ENCODE assay signal across 9 mouse cellular contexts in genomic region chr7:136825647-136826046, GRCm38 (mm10).
DNase-seq lines count a peak whose midpoint lies in the region; ATAC-seq and TF ChIP-seq lines count a peak whose summit lies in the region.
"Had no signal": no experiment of that assay in that cellular context is flagged by ENCODE, and none has a peak within 500 bp of the region (broad histone marks: within the 10 kb centered on the region; RNA-seq: fewer than 3 reads in every experiment).

No protein-coding gene starts in this region.

- peaks cover 18% of the 10 kb centered on the region; the same call in 1 of the 2 replicates for H3K27me3 ChIP-seq in lung, embryonic 14.5 days (ENCODE audit: insufficient read depth, low read length)
- no peaks in the 10 kb centered on the region for H3K27me3 ChIP-seq in hindbrain, embryonic 13.5 days
- H3K27me3 ChIP-seq in midbrain, postnatal 0 days (ENCODE audit: insufficient read depth, low read length): no peaks in the 10 kb centered on the region

- ATAC-seq in lung, embryonic 14.5 days (ENCODE audit: insufficient read depth): no peak
- no peak for ATAC-seq in hindbrain, embryonic 13.5 days (ENCODE audit: low FRiP score)
- no peak for ATAC-seq in midbrain, postnatal 0 days (ENCODE audit: low FRiP score)

- no peak overlapping the region for H3K9ac ChIP-seq in lung, embryonic 14.5 days
- peak overlapping the region; percentile 36 for H3K9ac ChIP-seq in hindbrain, embryonic 13.5 days
- H3K9ac ChIP-seq in midbrain, postnatal 0 days (replicated peaks; ENCODE audit: low read length, poor library complexity, severe bottlenecking): no peak overlapping the region

- peak; percentile 52 for DNase-seq in embryo, embryonic 10.5 days (ENCODE audit: low spot score)
- no peak for DNase-seq in embryo, embryonic 9.5 days (ENCODE audit: extremely low spot score)
- DNase-seq in lung, embryonic 14.5 days: peak; percentile 14
- no peak for DNase-seq in lung, adult 18-20 months
- DNase-seq in midbrain, postnatal 0 days (ENCODE audit: low spot score): no peak
- no peak for DNase-seq in spleen, adult 12 weeks (ENCODE audit: low spot score)
- DNase-seq in thymus, postnatal 0 days (ENCODE audit: low spot score): no peak
- DNase-seq: kidney, adult 2 months had no signal

- 0 out of 2 replicates have a peak, but pooled peaks cover 6% of the 10 kb centered on the region for H3K4me1 ChIP-seq in lung, embryonic 14.5 days (ENCODE audit: insufficient read depth)
- H3K4me1 ChIP-seq in hindbrain, embryonic 13.5 days (replicated peaks): peaks cover 33% of the 10 kb centered on the region
- H3K4me1 ChIP-seq in midbrain, postnatal 0 days (ENCODE audit: insufficient read depth, low read length): no peaks in the 10 kb centered on the region

- H3K9me3 ChIP-seq in lung, embryonic 14.5 days (ENCODE audit: low read depth, low read length): no peaks in the 10 kb centered on the region
- H3K9me3 ChIP-seq in hindbrain, embryonic 13.5 days: no peaks in the 10 kb centered on the region
- H3K9me3 ChIP-seq in midbrain, postnatal 0 days (ENCODE audit: low read length): no peaks in the 10 kb centered on the region

- H3K27ac ChIP-seq in lung, embryonic 14.5 days (ENCODE audit: low read depth): no peak overlapping the region
- peak overlapping the region; percentile 53; the same call in 1 of the 2 replicates for H3K27ac ChIP-seq in hindbrain, embryonic 13.5 days
- no peak overlapping the region for H3K27ac ChIP-seq in midbrain, postnatal 0 days (ENCODE audit: low read depth, low read length)

- peak overlapping the region; percentile 41 for H3K4me2 ChIP-seq in lung, embryonic 14.5 days
- peak overlapping the region; percentile 38 for H3K4me2 ChIP-seq in hindbrain, embryonic 13.5 days
- H3K4me2 ChIP-seq in midbrain, postnatal 0 days (ENCODE audit: low read depth, low read length, poor library complexity, severe bottlenecking): peak overlapping the region; percentile 44

- 19% methylated on average over 16 of the region's 16 CpGs for WGBS in lung, embryonic 14.5 days
- 14% methylated on average over 16 of the region's 16 CpGs for WGBS in hindbrain, embryonic 13.5 days
- WGBS in midbrain, postnatal 0 days: 11% methylated on average over 16 of the region's 16 CpGs

- TF ChIP-seq CTCF in lung, embryonic 14.5 days (IDR thresholded peaks at IDR 0.05; ENCODE audit: low read depth): no peak
- TF ChIP-seq CTCF in midbrain, postnatal 0 days (IDR thresholded peaks at IDR 0.05): no peak

- no peak overlapping the region for H3K4me3 ChIP-seq in lung, embryonic 14.5 days (ENCODE audit: low read depth, low read length)
- peak overlapping the region; percentile 12; the same call in 1 of the 2 replicates for H3K4me3 ChIP-seq in hindbrain, embryonic 13.5 days
- H3K4me3 ChIP-seq in midbrain, postnatal 0 days (ENCODE audit: low read depth, low read length): peak overlapping the region; percentile 25; the same call in 1 of the 2 replicates

- no peaks in the 10 kb centered on the region for H3K36me3 ChIP-seq in lung, embryonic 14.5 days (ENCODE audit: insufficient read depth)
- no peaks in the 10 kb centered on the region for H3K36me3 ChIP-seq in hindbrain, embryonic 13.5 days
- H3K36me3 ChIP-seq in midbrain, postnatal 0 days (ENCODE audit: insufficient read depth, low read length): no peaks in the 10 kb centered on the region

Comparison
In these comparisons a context has a peak if more than half of its experiments do, and no peak if none do; other contexts are left out.
1. DNase-seq: peak in embryo, embryonic 10.5 days (single experiment) and lung, embryonic 14.5 days (single experiment); none in embryo, embryonic 9.5 days (single experiment), lung, adult 18-20 months (0 of 2), midbrain, postnatal 0 days (single experiment), spleen, adult 12 weeks (single experiment) and thymus, postnatal 0 days (single experiment).
2. Peak in every context shown above with its lines, with median percentiles within 50 percentile points of each other: H3K4me2 ChIP-seq.